Mouse (Mus musculus) left cerebral cortex, adult 9 months (tissue): ENCODE data around the gene Dync1i1.

Experiments
- DNase-seq, 2 experiments: peaks; one replicate each; pipeline ENCODE4 v3.0.0; 2022; ENCODE audit warnings: low spot score in 2 of 2

Dync1i1 gene

DNA sequence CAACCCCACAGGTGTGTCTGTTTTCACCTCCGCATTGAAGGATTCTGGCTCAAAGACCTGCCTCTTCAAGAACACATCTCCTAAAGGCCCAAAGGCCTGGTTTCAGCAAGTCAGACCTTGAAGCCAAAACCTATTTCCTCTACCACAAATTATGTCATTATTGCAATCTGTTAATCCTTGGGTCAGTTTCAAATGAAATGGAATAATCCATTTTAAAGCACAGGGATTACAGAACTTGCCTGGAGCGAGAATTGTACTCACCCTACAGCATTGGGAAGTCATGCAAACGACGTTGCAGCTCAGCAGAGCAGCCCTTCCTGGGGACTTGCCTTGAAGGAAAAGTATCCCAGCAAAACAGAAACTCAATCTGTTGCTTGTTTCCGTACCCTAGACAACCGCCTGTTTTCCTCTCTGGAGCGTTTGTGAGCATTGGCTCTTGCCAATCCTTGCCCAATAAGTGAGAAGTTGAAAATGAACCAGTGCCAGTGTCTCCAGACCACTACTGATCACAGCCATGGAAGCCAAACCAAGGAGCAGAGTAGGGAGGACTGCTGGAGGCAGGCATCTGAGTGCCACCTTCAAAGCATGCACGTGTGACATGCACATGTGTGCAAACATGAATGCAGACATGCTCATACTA is 241.5 kb downstream of the Dync1i1 start:
- no peak for DNase-seq

DNA sequence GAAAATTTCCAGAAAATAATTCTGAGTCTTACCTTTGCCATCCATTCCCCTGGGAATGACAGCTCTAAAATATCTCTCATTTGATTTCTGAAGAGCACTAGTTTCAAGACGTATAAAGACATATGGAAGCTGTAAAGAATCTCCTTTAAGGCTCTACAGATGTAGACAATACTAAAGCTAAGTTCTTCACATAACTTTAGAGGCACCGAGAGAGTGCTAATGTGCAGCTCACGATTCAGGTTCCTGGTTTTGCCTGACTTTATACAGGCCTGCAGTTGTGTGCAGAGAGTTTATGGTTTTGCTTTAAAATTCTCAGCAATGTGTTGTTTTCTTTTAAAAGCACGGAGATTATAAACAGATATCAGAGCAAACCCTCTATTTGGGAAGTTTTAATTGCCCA is 242.1 kb downstream of the Dync1i1 start:
- DNase-seq, result no peak

DNA sequence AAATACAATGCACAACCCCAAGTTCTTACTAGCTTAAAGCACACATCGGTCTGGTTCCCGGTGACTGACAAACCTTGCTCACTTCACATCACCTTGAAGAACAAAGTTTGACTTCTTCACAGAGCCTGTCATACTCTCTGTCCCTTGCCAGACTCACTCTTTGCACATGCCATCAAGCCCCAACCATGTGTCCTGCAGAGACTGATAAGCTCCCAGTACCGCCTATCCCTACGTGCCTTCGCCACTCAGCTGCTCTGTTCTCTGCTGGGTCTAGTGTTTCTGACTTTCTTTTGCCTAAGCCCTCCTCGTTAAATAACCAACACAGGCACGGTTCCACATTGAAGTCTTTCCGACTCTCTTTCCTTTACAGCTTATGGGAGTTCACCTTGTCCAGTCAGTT is 244.2 kb downstream of the Dync1i1 start:
- DNase-seq, result no peak

DNA sequence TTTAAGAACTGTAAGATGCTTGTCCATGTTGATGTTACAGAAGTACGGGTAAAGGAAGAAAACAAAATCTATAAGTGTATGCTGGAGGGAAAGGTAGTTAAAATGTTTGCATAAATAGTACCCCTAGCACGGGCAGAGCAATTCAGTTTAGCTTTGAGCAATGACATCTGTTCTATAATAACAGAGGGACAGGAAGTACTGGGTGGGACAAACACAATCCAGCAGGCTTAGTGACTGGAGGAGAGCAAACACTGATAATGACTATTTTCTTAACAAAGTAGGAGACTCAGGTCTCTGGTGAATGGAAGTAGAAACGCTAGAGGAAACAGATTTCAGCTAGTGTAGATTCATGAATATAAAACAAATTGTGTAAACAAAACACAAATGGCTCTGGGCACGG is 250.8 kb downstream of the Dync1i1 start:
- DNase-seq, result no peak

DNA sequence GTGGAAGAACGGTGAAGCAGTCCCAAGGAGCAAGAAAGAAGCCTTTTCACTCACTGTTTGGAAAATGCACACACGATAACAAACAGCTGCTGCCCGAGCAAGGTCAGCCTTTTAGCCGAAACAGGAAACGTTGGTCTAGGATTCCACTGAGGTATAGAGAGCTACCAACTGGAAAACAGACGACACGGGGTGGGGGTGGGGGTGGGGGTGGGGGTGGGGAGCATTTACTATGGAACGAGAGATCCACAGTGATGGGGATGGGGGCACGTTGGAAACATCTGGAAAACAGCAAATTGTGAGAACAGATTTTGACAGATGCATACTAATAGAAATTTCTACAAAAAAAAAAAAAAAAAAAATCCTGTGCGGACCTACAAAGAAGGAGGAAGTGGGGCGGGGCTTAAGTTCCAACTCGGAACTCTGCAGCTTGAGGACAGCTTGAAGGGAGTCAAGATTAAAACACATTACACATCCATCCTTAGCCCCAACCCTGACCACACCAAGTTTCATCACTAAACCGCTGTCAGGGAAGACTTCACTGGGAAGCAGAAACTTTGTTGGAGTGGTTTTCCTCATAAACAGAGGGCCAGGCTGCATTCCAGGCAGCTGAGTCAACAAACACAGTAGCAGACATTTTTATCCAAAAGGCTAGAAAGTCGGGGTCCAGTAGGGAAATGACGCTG is 251.9 kb downstream of the Dync1i1 start:
- DNase-seq, result no peak

DNA sequence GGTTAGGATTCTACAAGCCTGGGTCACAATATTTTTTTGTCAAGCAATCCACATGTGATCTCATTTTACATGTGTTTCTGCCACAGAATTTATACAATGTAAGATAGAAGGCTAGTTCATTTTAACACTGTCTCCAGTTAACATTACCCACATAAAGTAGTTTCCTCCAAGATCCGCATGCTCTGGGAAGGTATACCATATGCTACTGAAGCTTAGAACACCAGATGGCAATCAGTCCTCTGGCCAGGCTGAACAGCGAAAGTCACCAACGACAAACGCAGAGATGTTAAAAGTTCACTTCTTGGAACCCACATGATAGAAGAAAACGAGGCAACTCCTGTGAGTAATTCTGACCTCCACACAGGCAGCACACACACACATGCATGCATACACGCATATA is 265.8 kb downstream of the Dync1i1 start:
- DNase-seq, result no peak

DNA sequence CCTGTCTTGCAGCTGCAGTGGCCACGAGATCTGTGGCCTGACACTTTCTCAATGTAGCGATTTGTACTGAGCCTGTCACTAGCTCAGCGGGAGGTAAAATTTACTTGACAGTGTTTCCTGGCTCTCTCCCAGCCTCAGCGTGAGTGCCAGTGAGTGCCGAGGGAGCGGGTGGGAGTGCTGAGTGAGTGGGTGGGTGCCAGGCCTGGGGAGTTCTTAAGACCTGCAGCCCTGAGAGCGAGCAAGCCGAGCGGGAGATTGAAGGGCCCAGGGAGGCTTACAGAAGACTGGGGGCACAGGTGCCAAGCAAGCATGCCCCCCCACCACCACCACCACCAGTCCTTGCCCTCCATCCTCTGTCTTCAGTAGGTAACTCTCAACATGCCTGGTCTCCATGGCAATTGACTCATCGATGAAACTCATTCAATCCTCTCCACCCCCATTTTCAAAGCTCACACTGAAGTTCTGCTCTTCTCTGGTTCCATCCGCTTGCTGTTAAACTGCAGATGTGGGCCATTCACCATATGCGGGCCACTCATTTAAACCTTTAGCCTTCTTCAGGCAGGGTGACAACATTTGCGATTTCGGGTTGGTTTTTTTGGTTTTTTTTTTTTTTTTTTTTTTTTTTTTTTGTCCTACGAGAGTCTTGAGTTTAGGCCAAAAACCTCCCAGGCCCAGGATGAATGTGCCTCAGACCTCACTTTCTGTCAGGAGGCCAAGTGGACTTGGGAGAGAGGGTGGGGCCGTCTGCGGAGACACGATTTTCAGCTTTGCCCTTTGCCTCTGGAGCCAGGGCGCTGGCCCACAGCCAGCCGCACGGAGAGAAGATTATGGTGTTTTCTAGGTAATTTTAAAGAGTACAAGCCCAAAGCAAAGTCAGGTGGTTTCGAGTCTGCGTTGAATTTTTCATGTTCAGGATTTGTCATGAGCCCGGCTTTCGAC is 266.6 kb downstream of the Dync1i1 start:
- peak; percentile 50 to 69 for DNase-seq

DNA sequence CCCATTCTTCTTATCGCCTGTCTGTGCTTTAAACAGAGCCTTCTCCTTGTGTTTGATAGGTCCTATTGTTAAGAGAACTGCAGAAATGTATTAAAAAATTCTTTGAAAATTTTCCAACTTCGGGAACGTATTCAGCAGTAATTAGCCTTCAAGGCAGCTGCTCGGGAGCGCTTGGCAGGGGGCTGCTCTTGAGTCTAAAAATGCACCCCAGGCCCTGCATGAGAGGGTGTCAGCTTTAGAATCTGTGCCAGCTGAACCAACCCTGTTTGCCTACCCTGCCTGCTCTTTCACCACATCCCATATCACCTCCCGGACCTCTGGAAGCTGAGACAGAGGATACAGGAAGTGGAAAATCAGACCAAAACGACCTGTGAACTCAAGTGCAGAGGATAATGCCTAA is 267.6 kb downstream of the Dync1i1 start:
- no peak for DNase-seq

DNA sequence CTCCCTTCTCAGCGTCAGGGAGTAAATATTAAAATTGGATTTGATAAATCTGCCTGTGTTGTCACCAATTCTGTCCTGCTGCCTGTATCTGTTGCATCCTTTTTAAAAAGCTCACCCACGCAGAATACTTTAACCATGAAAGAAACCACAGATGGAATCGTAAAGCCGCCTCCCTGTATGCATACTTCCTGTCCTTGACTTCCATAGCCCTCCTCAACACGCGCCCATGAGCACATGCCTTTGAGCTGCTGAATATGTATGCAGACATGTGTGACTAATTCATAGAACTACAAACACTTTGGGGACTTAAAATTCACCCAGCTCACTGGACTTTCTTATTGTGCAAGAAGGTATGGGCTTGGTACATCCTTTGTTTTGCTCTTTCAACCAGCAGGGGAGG is 272.1 kb downstream of the Dync1i1 start:
- no peak for DNase-seq

DNA sequence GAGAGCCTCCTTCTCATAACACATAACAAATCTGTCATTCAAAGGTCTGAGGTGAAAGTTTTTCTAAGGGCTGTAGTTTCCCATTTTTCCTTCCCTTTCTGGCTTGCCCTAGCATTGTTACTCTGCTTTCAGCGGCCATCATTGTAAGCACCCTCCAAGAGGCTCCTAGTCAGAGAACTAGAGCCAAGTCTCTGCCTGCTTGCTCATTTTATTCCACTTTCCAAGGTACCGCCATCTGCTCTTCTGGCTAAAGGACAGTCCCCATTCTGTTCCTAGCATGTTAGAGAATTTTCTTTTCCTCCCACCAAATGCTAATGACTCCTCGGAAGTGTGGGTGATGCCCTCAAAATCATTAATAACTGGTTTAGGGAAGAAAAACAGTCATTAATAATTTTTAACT is 276.6 kb downstream of the Dync1i1 start:
- DNase-seq, result no peak

DNA sequence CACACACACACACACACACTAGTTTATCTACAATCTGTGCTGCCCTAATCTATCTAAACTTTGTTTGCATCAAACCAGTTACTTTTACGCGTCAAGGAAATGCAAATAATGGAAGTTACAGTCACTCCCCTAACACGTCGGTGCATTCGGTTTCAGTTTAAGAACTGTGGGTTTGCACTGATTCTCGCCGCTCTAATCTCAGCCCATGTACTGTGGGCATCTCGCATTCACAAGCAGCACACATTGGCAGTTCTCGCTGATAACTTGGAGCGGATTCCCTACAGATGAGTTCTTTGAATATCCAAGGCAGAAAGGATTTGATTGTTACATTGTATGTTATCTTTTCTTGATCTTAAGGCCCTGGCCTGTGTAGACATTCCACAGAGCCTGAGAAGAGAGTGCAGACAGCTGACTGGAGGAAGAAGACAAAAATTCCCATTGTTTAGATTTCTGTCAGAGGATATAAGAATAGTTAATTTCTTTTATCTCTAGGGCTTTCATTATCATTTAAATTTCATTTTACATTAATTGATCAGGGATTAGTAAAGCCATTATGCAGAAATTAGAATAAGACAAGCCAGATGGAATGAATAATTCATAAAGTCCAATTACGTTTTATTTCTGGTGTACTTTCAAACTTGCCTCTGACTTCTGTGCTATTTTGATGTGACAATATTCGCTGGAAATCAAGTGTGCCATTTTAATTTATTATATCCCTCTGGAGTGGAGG is 279.5 kb downstream of the Dync1i1 start:
- DNase-seq, result no peak

DNA sequence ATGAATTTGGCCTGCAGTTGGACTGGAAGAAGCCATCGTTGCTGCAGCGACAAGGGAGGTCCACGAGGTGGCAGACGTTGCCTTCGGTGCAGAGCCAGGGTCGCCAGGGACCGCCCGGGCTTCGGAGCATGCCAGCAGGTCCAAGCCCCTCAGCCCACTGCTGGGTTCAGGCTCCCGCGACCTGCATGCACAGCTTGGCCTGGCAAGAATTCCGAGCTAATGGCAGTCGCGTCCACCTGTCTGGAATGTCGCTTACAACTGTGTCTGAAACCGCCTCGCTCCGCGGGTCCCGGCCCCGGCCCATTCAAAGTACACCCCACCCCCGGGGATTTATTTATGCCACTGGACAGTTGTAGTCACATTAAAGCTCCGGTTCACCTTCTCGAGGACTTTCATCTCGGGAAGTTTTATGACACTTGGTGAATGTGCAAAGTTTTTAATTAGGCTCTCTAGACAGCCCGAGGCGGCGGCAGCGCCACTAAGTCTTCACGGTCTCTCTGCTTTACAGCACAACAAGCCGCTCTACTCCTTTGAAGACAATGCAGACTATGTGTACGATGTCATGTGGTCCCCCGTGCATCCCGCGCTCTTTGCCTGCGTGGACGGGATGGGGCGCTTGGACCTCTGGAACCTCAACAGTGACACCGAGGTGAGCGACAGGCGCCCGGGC is 280.5 kb downstream of the Dync1i1 start:
- peak in 1 of 2 experiments; percentile 58 for DNase-seq

DNA sequence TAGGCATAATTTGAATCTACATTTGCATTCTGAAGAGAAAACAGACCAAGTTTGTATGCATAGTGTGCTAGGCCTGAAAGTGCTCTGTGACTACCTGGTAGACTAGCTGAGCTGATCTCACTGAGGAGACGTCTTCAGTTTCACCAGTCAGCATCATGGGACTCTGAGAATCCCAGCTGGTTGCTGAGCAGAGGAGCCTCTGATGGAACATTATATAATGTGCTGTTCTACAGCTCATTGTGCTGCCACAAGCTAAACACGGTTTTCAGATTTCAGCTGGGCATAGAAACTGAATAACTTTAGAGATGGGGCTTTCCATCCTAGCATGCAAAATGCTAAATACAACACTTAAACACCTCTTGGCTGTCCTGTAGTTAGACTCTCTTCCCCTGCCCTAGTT is 285.9 kb downstream of the Dync1i1 start:
- DNase-seq, result no peak

DNA sequence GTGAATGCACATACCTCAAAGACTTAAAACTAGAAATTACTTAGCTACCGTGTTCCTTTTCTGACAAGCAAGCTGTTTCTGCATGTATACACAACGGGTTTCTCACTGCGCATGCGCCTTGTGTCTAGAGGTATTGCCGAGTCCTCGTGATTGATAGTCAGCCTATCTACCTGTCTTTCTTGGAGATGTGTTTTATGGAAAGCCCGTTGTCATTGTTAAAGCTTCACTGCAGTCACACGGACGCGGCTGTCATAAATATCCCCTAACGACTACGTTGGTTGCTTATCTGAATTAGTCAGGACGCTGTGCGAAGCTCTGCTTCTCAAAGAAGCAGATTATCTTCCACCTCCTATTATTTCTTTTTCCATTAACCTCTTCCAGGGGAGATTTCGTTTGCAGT is 290.2 kb downstream of the Dync1i1 start:
- peak in 1 of 2 experiments; percentile 35 for DNase-seq

DNA sequence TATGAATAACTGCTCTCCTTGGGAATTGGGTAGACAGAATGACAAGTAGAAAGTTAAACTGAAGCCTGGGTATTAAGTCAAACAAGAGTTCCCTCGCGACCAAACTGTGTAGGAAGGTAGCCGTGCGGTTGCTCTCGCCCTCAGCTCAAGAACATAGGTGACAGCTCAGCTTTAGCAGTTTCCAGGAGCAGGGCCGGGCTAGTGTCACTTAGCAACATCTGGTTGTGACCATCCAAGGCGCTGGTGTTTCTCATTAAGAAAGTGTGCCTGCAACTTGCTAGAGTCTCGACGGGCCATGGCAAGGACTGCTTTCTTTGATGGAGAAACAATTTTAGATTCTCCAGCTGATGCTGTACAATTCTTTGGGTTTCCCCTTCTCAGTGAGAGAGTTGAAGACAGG is 291.5 kb downstream of the Dync1i1 start:
- no peak for DNase-seq

DNA sequence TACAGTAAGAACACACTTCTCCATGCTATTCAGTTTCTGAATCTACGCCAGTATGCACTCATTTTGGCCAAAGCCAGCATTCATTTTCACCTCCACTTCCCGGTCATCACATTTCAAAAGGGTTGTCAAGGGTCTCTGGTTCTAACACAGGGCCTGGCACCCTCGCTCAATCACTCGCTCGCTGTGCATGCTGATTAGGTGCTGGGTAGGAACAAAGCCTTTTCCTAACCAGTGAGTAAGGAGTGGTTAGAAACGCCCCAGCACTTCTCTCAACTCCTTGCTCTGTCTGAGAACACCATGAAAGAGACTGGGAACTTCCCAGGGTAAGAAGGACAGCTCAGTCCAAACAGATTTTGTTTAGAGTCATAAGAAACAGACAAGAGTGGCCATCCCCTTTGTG is 298.5 kb downstream of the Dync1i1 start:
- no peak for DNase-seq

DNA sequence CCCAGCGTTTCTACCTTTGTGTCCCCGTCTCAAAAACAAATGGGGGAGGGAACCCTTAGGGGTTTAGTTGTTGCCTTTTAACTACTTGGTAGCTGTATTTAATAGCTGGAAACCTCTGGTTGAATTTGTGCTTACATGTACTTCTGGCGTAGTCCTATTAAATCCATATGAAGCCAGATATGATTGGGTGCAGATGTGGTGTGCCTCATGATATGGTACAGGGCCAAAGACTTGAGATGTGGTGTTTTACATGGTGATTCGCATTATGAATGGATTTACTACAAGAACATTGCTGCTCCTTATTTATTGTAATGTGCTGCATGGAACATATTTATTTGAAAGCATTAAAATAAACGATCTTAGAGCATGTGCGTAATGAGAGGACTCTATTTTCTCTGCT is 302.2 kb downstream of the Dync1i1 start:
- no peak for DNase-seq

DNA sequence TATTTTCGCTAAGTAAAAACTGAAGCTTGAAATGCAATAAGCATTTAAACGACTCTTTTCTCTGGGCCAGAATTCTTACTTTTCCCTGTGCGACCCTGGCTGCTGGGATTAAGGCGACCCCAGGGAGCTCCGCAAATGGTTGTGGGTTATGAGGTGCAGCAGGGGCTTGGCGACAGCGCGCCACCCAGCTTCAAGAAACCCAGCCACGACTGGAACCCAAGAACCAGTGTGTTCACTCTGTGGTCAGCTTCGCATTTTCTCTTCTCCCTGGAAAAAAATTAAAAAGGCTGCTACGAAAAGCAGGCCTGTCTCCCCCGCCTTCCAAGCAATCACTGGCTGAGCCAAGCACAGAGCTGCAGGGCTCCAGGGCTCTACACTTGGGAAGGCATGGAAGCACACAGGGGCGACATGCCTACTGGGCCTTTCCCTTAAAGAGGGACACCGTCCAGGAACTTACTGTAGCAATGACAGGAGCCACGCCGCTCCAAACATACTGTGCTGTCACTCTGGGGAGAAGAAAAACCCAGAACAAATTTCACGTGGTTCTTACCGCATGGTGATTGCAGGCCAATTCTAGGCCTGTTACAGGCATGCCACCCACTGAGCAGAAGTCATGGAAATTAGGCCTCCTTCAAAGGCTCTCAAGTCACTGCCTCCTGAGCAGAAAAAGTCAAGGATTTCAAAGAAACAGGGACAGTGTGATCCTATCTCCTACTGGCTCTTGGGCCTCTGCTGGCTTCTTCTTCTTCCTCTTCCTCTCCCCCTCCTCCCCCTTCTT is 313.5 kb downstream of the Dync1i1 start:
- DNase-seq, result no peak

DNA sequence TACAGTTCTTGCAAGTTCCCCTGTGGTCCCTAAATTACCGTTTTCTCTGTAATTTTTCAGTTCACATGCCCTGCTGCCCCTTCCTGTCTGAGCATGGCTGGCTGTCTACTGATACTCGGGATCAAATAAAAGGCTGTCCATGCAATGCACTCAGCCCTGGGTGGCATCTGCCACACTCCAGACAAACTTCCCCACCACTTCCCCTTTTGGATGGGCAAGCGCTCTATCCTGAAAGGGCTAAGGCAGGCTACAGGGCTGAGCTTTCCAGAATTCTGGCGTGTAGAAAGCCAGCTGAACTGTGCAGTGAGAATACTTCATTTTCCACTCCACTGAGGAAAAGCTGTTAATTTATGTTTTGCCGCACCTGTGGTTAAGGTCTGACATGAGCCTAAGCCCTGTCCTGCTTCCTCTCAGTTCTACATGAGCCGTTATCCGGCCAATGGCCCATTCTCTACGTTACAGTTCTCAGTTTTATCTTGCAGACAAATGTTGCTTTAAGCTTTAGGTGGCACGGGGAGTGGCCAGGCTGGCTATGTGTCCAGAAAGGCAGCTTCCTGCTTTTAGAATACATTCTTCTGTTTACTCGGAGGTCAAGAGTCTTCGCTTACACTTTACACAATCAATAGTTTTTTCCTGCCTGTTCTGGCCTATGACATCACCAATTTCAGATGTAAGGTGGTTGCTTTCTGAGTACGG is 321.4 kb downstream of the Dync1i1 start:
- DNase-seq, result no peak

DNA sequence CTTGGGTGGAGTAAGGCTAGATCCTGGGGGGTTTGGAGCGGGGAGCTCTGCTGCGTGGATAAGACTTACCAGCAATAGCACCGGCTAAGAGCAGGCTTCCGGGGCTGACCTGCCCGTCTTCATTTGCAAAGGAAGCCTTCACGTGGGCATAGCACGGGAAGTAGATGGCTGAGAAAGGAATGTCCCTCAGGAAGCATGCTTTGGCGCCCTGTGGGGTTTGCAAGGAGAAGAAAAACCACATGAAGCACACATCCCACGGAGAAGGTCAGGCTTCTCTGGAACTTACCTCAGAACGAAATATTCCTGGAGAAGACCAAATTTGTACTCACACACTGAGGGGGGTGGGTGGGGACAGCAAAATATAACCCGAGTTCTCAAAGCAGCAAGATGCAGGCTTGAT is 327.3 kb downstream of the Dync1i1 start:
- DNase-seq, result no peak
